Mouse (Mus musculus): ENCODE measurements around the gene Asb18. TPM values are rescaled to one million over a fixed set of nuclear protein-coding genes. Genes with fewer than 3 reads are reported as not detected.

The Asb18 gene
- total RNA-seq, 2 experiments from 2014 or later = 5.1 to 5.8 TPM

DNA sequence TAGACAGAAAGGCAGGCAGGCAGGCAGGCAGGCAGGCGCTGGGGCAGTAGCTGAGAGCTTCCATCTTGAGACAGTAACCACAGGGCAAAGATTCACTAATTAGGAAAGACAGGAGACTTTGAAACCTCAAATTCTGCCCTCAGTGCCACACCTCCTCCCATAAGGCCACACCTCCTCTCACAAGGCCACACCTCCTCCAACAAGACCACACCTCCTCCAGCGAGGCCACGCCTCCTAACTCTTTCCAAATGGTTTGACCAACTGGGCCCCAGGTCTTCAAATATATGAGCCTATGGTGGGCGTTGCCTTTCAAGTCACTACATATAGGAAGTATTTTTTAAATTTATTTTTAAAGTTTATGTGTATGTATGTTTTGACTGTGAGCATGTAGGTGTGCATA lies 113.1 kb downstream of the Asb18 start:
- DNase-seq = no peak

Other genes with a start within 250 kb of the Asb18 start
- gene Gbx2, start 83.5 kb downstream of the Asb18 start, total RNA-seq (2021) = not detected
- not detected for gene Iqca, start 138.7 kb upstream of the Asb18 start, total RNA-seq (2021)
- gene Ackr3, start 189.3 kb upstream of the Asb18 start, total RNA-seq (2021) = 10 to 100 TPM; 16.6 to 16.7 TPM